Mouse (Mus musculus): ENCODE data around the gene Akr1c21. TPM values are rescaled to one million over a fixed set of nuclear protein-coding genes. Genes with fewer than 3 reads are reported as not detected.

The Akr1c21 gene
- polyA plus RNA-seq, 1 experiment from 2014 or later = not detected

DNA sequence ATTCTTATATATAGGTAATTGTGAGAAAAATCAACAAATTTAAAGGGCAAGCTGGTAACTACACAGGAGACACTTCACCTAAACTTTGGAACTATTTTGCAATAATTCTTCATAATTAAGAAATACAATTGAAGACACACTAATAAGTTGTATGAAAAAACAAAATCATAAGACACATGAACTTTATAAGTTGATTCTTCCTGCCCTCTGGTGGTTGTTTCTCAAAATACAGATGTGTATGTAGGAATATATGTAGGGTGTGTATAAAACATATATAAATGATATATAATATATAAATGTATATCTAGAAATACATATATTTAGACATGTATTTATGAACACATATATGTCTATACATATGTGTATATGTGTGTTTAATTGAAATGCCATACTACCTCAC is 37.0 kb downstream of the Akr1c21 start:
- H3K9ac ChIP-seq (ENCODE audit: low read depth, low read length) = no peak overlapping the region
- no peaks in the 10 kb centered on the region for H3K4me1 ChIP-seq (ENCODE audit: control insufficient read depth, insufficient read depth, low read length)
- no peaks in the 10 kb centered on the region for H3K27me3 ChIP-seq (ENCODE audit: control insufficient read depth, insufficient read depth, low read length)
- no peak for ATAC-seq (replicated peaks; ENCODE audit: insufficient number of reproducible peaks, low FRiP score, low TSS enrichment)
- no peaks in the 10 kb centered on the region for H3K36me3 ChIP-seq (ENCODE audit: control insufficient read depth, insufficient read depth, low read length)
- H3K9me3 ChIP-seq (replicated peaks; ENCODE audit: control insufficient read depth, low read length) = no peaks in the 10 kb centered on the region
- H3K4me3 ChIP-seq (ENCODE audit: low read depth, low read length) = no peak overlapping the region
- no peak overlapping the region for H3K4me2 ChIP-seq
- H3K27ac ChIP-seq (ENCODE audit: low read depth, low read length) = no peak overlapping the region

Other genes starting within 250 kb of the Akr1c21 start
- not detected in 2 replicates for gene Akr1c6, start 139.8 kb upstream of the Akr1c21 start, polyA plus RNA-seq (2014; fragmentation: Nextera tagmentation; extraction: Ambion mirVana)
- gene Akr1c20, start 50.7 kb upstream of the Akr1c21 start, polyA plus RNA-seq (2014; fragmentation: Nextera tagmentation; extraction: Ambion mirVana) = not detected in 2 replicates
- gene Akr1e1, start 35.1 kb downstream of the Akr1c21 start, polyA plus RNA-seq (2014; fragmentation: Nextera tagmentation; extraction: Ambion mirVana) = 38.4 and 39.9 TPM in 2 replicates

All from heart, embryonic 11.5 days (tissue).